Mouse (Mus musculus) liver, adult 2 months (tissue): ENCODE results near the gene Itk. TPM values are rescaled to one million over a fixed set of nuclear protein-coding genes. Genes with fewer than 3 reads are reported as not detected.

Experiments used
- DNase-seq: peaks from one replicate; pipeline ENCODE4 v3.0.0-alpha.2; 2011; ENCODE audit warnings: low read depth, low spot score; ENCODE audit errors: extremely low read depth
- H3K27ac ChIP-seq: fragments of 200-500 bp; replicated peaks from 2 replicates; pipeline ENCODE4 v1.5.1; 2012; ENCODE audit warnings: low read depth, mild to moderate bottlenecking, control low read depth, inconsistent platforms, low read length; ENCODE audit not compliant: insufficient read depth
- H3K27me3 ChIP-seq: fragments of 200-500 bp; 2 replicates; pipeline ENCODE4 v1.6.1; 2012; ENCODE audit warnings: mild to moderate bottlenecking, moderate library complexity, low read length, inconsistent platforms; ENCODE audit not compliant: control insufficient read depth, insufficient read depth
- H3K36me3 ChIP-seq: fragments of 200-500 bp; 2 replicates; pipeline ENCODE4 v1.6.1; 2012; ENCODE audit warnings: low read length, inconsistent platforms; ENCODE audit not compliant: control insufficient read depth, insufficient read depth
- H3K4me1 ChIP-seq: fragments of 200-500 bp; 2 replicates; pipeline ENCODE4 v1.6.1; 2011; ENCODE audit warnings: low read length; ENCODE audit not compliant: control insufficient read depth, insufficient read depth
- H3K4me3 ChIP-seq: fragments of 200-500 bp; 2 replicates; pipeline ENCODE4 v1.5.1; 2011; ENCODE audit warnings: low read depth, mild to moderate bottlenecking, control low read depth, low read length, moderate library complexity; ENCODE audit not compliant: insufficient read depth
- H3K79me2 ChIP-seq: fragments of 200-500 bp; 2 replicates; pipeline ENCODE4 v1.6.1; 2012; ENCODE audit warnings: inconsistent platforms, mild to moderate bottlenecking, low read length, moderate library complexity; ENCODE audit not compliant: control insufficient read depth, insufficient read depth
- H3K9ac ChIP-seq: fragments of 200-500 bp; 2 replicates; pipeline ENCODE4 v1.6.1; 2012; ENCODE audit warnings: low read depth, mild to moderate bottlenecking, control low read depth, inconsistent platforms, low read length
- CTCF ChIP-seq: fragments of 200-500 bp; IDR thresholded peaks from 2 replicates; pipeline ENCODE4 v1.5.1; 2011; ENCODE audit warnings: low read depth, low read length, control low read depth
- POLR2A ChIP-seq: fragments of 200-500 bp; IDR thresholded peaks from 2 replicates; pipeline ENCODE4 v1.6.1; 2011; ENCODE audit warnings: low read length, control low read depth; ENCODE audit not compliant: insufficient read depth; ENCODE audit errors: extremely low read depth
- WGBS: fragments of 180-500 bp; shearing (Covaris S2); methylation state at CpG from one replicate; pipeline ENCODE4 v1.1.7; 2018; 5-methylcytosine and 5-hydroxymethylcytosine counted together
- polyA plus RNA-seq: library from polyadenylated mRNA; depleted of rRNA; stranded (reverse); fragments of >200 nt; gene quantifications from 2 replicates; pipeline ENCODE4 v1.2.3, GENCODE M21; 2012
- total RNA-seq: library from RNA; depleted of rRNA; stranded (reverse); fragments of >200 nt; gene quantifications from 2 replicates; pipeline ENCODE4 v1.2.3, GENCODE M21; 2014

The Itk gene
- total and polyA plus RNA-seq, 2 experiments, result 0.22 to 0.46 TPM

DNA sequence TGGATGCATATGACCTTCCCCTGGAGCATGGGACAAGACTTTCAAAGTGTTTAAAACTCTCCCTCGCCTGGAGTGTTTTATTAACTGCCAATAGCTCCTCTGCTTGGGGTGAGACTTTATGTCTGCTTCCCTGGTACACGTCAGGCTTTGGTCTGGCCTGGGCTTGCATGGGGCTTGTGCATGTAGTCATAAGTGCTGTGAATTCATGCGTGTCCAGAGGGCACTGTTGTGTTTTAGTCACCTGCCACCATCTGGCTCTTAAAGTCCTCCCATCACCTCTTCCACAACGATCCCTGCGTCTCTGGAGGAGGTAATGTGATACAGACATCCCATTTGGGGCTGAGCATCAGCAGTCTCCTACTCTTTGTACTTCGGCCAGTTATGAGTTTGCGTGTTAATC lies 67.8 kb downstream of the Itk start:
- no peaks in the 10 kb centered on the region for H3K79me2 ChIP-seq
- no peaks in the 10 kb centered on the region for H3K4me1 ChIP-seq
- 89% methylated on average over 7 of the region's 7 CpGs for WGBS
- H3K4me3 ChIP-seq, result no peak overlapping the region
- TF ChIP-seq POLR2A (no peak), CTCF (no peak)
- no peak overlapping the region for H3K27ac ChIP-seq
- H3K9ac ChIP-seq, result no peak overlapping the region
- DNase-seq, result no peak
- H3K36me3 ChIP-seq, result no peaks in the 10 kb centered on the region
- no peaks in the 10 kb centered on the region for H3K27me3 ChIP-seq

DNA sequence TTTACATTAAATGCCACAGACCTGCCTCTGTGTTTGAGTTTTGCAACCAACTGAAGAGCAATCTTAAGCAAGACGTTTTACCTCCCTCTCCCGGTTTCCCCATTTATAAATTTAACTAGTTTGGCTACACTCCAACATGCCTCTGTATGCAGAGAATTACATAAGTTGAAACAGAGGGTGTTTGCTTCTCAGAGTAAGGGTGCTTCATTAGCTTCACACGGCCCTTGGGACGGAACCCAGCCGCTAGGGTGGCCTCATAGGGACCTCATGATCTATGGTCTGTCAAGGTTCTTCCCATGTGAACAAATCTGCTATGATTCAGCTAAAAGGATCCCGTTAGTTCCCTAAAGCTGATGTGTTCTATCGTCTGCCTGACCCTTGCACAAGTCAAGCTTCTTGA lies 74.8 kb downstream of the Itk start:
- 47% methylated on average over 7 of the region's 7 CpGs for WGBS
- no peak for DNase-seq
- no peak overlapping the region for H3K4me3 ChIP-seq

DNA sequence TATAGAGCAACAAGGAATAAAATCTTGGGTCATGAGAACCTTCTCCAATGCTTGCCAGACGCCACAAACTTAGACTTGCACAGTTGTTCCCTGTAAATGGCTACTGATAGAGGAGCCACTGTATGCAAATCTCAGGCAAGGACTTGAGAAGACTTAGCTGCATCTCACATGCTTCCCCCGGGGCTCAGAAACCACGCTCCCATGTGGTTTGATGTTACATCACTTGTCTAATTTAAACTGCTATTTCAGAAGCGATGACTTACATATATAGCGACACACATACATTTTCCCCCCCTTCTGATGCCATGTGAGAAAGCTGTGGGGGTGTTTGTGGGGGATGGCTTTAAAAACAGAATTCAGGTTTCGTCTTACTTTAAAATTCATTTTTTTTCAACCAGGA lies 75.5 kb downstream of the Itk start:
- Histone ChIP-seq H3K27me3 (no peaks in the 10 kb centered on the region; the same call in 1 of the 2 replicates), H3K4me1 (no peaks in the 10 kb centered on the region), H3K9ac (no peak overlapping the region), H3K27ac (no peak overlapping the region), H3K79me2 (no peaks in the 10 kb centered on the region), H3K4me3 (no peak overlapping the region), H3K36me3 (no peaks in the 10 kb centered on the region)
- WGBS, result 86% methylated on average over 6 of the region's 6 CpGs
- TF ChIP-seq POLR2A, result no peak
- TF ChIP-seq CTCF, result no peak
- no peak for DNase-seq

More for the DNA sequence above, 74.8 kb downstream of the Itk start:
- Histone ChIP-seq H3K79me2 (no peaks in the 10 kb centered on the region), H3K27ac (no peak overlapping the region), H3K27me3 (no peaks in the 10 kb centered on the region; the same call in 1 of the 2 replicates), H3K4me1 (no peaks in the 10 kb centered on the region), H3K9ac (no peak overlapping the region), H3K36me3 (no peaks in the 10 kb centered on the region)
- TF ChIP-seq POLR2A (no peak), CTCF (no peak)

DNA sequence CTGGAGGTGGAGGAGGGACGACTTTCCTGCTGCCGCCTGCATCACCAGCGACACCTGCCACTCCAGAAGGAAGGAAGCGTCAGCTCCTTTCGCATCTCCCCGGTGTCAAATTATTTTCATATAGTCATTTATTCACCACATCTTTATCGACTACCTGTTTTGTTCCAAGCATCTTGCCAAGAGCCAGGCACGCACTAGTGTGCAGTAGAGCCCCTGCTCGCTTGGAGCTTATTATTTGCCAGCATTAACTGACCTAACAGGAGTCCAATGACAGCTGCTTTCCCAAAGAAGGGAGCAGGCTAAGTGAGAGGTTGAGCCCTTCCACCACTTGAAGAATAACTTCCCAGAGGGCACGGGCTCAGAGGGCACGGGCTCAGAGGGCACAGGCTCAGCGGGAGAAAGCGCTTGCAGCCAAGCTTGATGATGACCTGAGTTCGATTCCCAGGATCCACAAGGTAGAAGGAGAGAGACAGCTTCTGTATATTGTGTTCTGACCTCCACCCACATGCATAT lies 76.7 kb downstream of the Itk start, which contains the start of gene Cyfip2:
Gene Cyfip2 (minus strand): TSS at position 337 of the 513 bp plus-strand sequence.
- peak; percentile 10 for DNase-seq
- Histone ChIP-seq H3K4me3 (peak within 1 kb of the TSS; percentile 73), H3K27me3 (no peaks in the 10 kb centered on the region; the same call in 1 of the 2 replicates), H3K36me3 (no peaks in the 10 kb centered on the region), H3K4me1 (no peaks in the 10 kb centered on the region), H3K9ac (peak within 1 kb of the TSS; percentile 48), H3K27ac (no peak within 1 kb of the TSS), H3K79me2 (no peaks in the 10 kb centered on the region)
- WGBS, result 10% methylated on average over 14 of the region's 14 CpGs
- TF ChIP-seq CTCF (no peak), POLR2A (no peak)

DNA sequence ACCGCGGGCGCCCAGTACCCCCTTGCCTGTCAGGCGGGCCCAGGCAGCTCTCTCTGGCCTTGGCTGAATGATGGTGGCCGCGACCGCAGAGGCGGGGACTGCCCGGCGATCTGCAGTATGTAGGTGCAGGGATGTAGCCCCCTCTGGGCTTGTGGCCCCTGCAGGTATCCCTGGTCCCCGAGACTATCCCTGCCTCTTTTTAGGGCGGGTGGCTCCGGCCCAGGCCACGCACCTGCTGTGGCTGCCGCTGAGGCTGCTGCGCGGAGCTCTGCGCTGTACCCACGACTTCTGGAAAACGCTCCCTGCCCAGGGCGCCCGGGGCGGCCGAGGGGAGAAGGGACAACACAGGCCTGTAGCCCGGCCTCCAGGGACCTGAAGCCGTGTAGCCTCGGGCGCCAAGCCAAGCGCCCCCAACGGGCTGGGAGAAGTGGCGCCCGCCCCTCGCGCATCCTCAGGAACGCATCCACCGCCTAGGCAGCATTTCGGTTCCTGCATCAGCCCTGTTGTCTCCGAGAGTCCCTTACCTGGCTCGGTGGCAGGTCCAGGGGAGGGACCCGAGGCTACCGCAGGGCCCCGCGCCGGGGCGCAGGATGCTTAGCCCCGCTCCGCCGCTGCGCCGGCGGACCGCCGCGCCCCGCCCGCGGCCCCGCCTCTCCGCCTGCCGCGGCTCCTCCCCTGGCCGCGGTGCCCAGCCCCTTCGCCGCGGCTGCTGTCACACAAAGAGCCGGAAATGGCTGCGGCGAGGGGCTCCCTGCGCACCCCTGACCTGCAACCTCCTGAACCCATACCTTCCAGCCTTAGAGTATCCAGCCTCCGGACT lies 77.4 kb downstream of the Itk start:
- H3K36me3 ChIP-seq, result no peaks in the 10 kb centered on the region
- H3K27me3 ChIP-seq, result no peaks in the 10 kb centered on the region; the same call in 1 of the 2 replicates
- DNase-seq, result peak; percentile 6
- H3K4me1 ChIP-seq, result no peaks in the 10 kb centered on the region
- WGBS, result 1% methylated on average over 69 of the region's 71 CpGs
- peak overlapping the region; percentile 73 for H3K4me3 ChIP-seq
- H3K27ac ChIP-seq, result no peak overlapping the region
- H3K9ac ChIP-seq, result peak overlapping the region; percentile 48
- TF ChIP-seq CTCF, result no peak
- no peak for TF ChIP-seq POLR2A
- H3K79me2 ChIP-seq, result no peaks in the 10 kb centered on the region

DNA sequence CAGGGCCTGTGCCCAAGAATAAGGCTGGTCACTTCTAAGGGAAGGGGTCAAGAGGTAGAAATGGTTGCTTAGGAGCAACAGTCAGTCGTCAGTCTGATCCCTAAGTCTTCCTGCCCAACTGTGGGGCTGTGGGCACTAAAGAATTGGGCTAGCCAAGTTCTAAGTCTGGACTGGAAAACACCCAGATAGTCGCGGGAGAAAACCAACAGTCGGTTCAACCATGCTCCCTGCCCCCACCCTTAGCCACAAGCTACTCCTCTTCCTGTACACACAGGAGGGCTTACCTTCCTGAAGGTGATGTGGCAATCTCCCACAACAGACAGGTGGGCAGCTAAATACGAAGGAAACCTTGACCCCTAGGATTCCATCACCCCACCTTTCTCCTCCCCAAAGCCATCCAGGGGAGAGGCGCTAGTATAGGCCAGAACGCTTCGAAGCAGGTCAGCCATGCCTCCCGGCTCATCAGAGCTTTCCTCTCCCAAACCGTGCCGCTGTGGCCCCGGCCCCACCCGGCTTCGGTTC lies 78.1 kb downstream of the Itk start:
- H3K9ac ChIP-seq, result no peak overlapping the region; the same call in 1 of the 2 replicates

More for the DNA sequence above, 78.1 kb downstream of the Itk start:
- no peaks in the 10 kb centered on the region for H3K79me2 ChIP-seq
- TF ChIP-seq POLR2A (no peak), CTCF (no peak)
- no peaks in the 10 kb centered on the region for H3K36me3 ChIP-seq
- no peaks in the 10 kb centered on the region for H3K4me1 ChIP-seq
- DNase-seq, result no peak
- H3K27ac ChIP-seq, result no peak overlapping the region
- H3K4me3 ChIP-seq, result peak overlapping the region; percentile 73
- no peaks in the 10 kb centered on the region; the same call in 1 of the 2 replicates for H3K27me3 ChIP-seq
- 15% methylated on average over 14 of the region's 14 CpGs for WGBS
